Mouse (Mus musculus): Measurements from ENCODE around the gene Ppp4r3a. TPM values are rescaled to one million over a fixed set of nuclear protein-coding genes. Genes with fewer than 3 reads are reported as not detected.
A peak's percentile ranks its signal among the peaks of the same experiment; 100 is the strongest.
"Not testable (repeated sequence)": the region's sequence is repeated elsewhere in the genome, so short reads cannot be mapped to it uniquely, and the experiment has no call there.

The Ppp4r3a gene
- polyA plus RNA-seq, 1 experiment from 2014 or later, result 14.3 TPM

DNA sequence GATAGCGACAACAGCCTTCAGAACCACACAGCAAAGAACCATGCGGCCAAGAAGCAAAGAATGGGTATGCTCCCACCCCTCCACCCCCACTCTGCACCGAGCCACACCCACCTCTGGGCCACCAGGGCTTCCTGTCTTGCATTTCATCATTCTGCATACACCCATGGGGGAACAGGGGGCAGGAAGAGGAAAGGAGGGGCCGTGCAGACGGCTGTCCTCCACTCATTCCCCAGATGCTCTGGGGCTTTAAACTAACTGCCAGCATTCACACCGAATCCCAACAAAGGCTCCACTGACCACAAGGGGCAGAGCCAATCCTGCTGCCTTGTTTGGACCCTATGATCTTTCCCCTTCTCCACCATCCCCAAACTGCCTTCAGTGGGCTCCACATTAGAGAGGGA is 65.5 kb downstream of the Ppp4r3a start:
- no peaks in the 10 kb centered on the region for H3K36me3 ChIP-seq (ENCODE audit: control insufficient read depth, insufficient read depth, low read length)
- H3K9ac ChIP-seq (ENCODE audit: low read length), result peak overlapping the region; percentile 18; the same call in 1 of the 2 replicates
- no peak overlapping the region for H3K27ac ChIP-seq (replicated peaks)
- no peaks in the 10 kb centered on the region for H3K27me3 ChIP-seq (ENCODE audit: control insufficient read depth, insufficient read depth, low read length)
- no peak for DNase-seq (ENCODE audit: low spot score)
- H3K4me2 ChIP-seq (replicated peaks; ENCODE audit: low read depth), result peak overlapping the region; percentile 20; the same call in 1 of the 2 replicates
- no peak for TF ChIP-seq EP300 (optimal IDR thresholded peaks at IDR 0.05)
- TF ChIP-seq CTCF (IDR thresholded peaks at IDR 0.05; ENCODE audit: low read depth), result peak; percentile 33; the same call in 1 of the 2 replicates
- ATAC-seq (ENCODE audit: low FRiP score, low TSS enrichment), result peak; percentile 9; the same call in 1 of the 2 replicates
- WGBS, result 15% methylated on average over 6 of the region's 6 CpGs
- H3K9me3 ChIP-seq (ENCODE audit: control insufficient read depth, low read length), result no peaks in the 10 kb centered on the region
- H3K4me3 ChIP-seq (ENCODE audit: low read depth, low read length), result no peak overlapping the region
- peaks cover 8% of the 10 kb centered on the region; the same call in 1 of the 2 replicates for H3K4me1 ChIP-seq (replicated peaks; ENCODE audit: control insufficient read depth, insufficient read depth)

DNA sequence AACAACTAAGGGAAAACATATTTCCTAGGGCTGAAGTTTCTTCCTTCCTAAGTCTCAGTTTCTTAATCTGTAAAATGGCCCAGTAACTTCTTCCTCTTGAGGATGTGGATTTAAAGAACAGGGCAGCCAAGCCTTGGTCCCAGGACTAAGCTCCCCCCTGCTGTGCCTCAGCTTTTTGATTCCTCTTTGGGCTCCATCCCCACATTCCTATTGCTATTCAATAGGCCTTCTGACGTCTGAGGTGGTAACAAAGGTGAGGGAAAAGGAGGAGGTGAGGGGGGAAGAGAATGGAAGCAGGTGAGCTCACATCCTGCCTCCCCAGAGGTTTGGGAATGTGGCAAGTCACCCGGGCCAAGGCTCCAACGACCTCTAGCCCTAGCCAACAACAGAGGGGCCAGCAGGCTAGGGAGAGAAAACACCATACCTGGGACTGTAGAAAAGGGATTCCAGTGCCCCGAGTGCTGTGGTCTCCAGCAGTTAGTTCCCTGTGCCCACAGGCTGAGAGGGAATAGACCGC is 67.0 kb downstream of the Ppp4r3a start:
- ATAC-seq (ENCODE audit: low FRiP score, low TSS enrichment), result no peak
- no peak for DNase-seq (ENCODE audit: low spot score)
- Histone ChIP-seq H3K4me3 (ENCODE audit: low read depth, low read length) (no peak overlapping the region), H3K9ac (ENCODE audit: low read length) (no peak overlapping the region), H3K36me3 (ENCODE audit: control insufficient read depth, insufficient read depth, low read length) (no peaks in the 10 kb centered on the region), H3K4me1 (replicated peaks; ENCODE audit: control insufficient read depth, insufficient read depth) (peaks cover 14% of the 10 kb centered on the region; the same call in 1 of the 2 replicates), H3K27ac (replicated peaks) (peak overlapping the region; percentile 40), H3K4me2 (replicated peaks; ENCODE audit: low read depth) (no peak overlapping the region), H3K27me3 (ENCODE audit: control insufficient read depth, insufficient read depth, low read length) (no peaks in the 10 kb centered on the region), H3K9me3 (ENCODE audit: control insufficient read depth, low read length) (no peaks in the 10 kb centered on the region)
- TF ChIP-seq CTCF (IDR thresholded peaks at IDR 0.05; ENCODE audit: low read depth) (no peak), EP300 (optimal IDR thresholded peaks at IDR 0.05) (no peak)
- WGBS, result 44% methylated on average over 5 of the region's 5 CpGs

- no peaks in the 10 kb centered on the region for H3K27me3 ChIP-seq (ENCODE audit: control insufficient read depth, insufficient read depth, low read length)
- ATAC-seq (ENCODE audit: low FRiP score, low TSS enrichment) (peak; percentile 36; the same call in 1 of the 2 replicates), DNase-seq (ENCODE audit: low spot score) (peak; percentile 49)
- H3K9ac ChIP-seq (ENCODE audit: low read length), result no peak overlapping the region
- no peaks in the 10 kb centered on the region for H3K9me3 ChIP-seq (ENCODE audit: control insufficient read depth, low read length)
- H3K4me2 ChIP-seq (replicated peaks; ENCODE audit: low read depth), result no peak overlapping the region
- H3K27ac ChIP-seq (replicated peaks), result peak overlapping the region; percentile 49
- H3K4me1 ChIP-seq (replicated peaks; ENCODE audit: control insufficient read depth, insufficient read depth), result peaks cover 14% of the 10 kb centered on the region; the same call in 1 of the 2 replicates
- H3K4me3 ChIP-seq (ENCODE audit: low read depth, low read length), result no peak overlapping the region
- WGBS, result 56% methylated on average over 4 of the region's 4 CpGs
- no peaks in the 10 kb centered on the region for H3K36me3 ChIP-seq (ENCODE audit: control insufficient read depth, insufficient read depth, low read length)
- TF ChIP-seq CTCF (IDR thresholded peaks at IDR 0.05; ENCODE audit: low read depth), result no peak
- no peak for TF ChIP-seq EP300 (optimal IDR thresholded peaks at IDR 0.05)
Measured at GRCm38 (mm10) chr12:101015926-101016325, 67.6 kb downstream of the Ppp4r3a start.

- no peak for TF ChIP-seq EP300 (optimal IDR thresholded peaks at IDR 0.05)
- no peak for TF ChIP-seq CTCF (IDR thresholded peaks at IDR 0.05; ENCODE audit: low read depth)
- H3K27ac ChIP-seq (replicated peaks), result peak overlapping the region; percentile 49; the same call in 1 of the 2 replicates
- no peak overlapping the region for H3K9ac ChIP-seq (ENCODE audit: low read length)
- H3K36me3 ChIP-seq (ENCODE audit: control insufficient read depth, insufficient read depth, low read length), result no peaks in the 10 kb centered on the region
- ATAC-seq (ENCODE audit: low FRiP score, low TSS enrichment), result no peak
- H3K4me3 ChIP-seq (ENCODE audit: low read depth, low read length), result no peak overlapping the region
- peaks cover 14% of the 10 kb centered on the region; the same call in 1 of the 2 replicates for H3K4me1 ChIP-seq (replicated peaks; ENCODE audit: control insufficient read depth, insufficient read depth)
- 77% methylated on average over 11 of the region's 11 CpGs for WGBS
- no peaks in the 10 kb centered on the region for H3K27me3 ChIP-seq (ENCODE audit: control insufficient read depth, insufficient read depth, low read length)
- H3K9me3 ChIP-seq (ENCODE audit: control insufficient read depth, low read length), result no peaks in the 10 kb centered on the region
- no peak for DNase-seq (ENCODE audit: low spot score)
- no peak overlapping the region for H3K4me2 ChIP-seq (replicated peaks; ENCODE audit: low read depth)
Measured at GRCm38 (mm10) chr12:101015165-101015560, 68.3 kb downstream of the Ppp4r3a start.

GRCm38 (mm10) chr12:101014549-101015164 is 68.8 kb downstream of the Ppp4r3a start:
- H3K9ac ChIP-seq (ENCODE audit: low read length), result no peak overlapping the region; the same call in 1 of the 2 replicates
- no peaks in the 10 kb centered on the region for H3K36me3 ChIP-seq (ENCODE audit: control insufficient read depth, insufficient read depth, low read length)
- peaks cover 14% of the 10 kb centered on the region; the same call in 1 of the 2 replicates for H3K4me1 ChIP-seq (replicated peaks; ENCODE audit: control insufficient read depth, insufficient read depth)
- 55% methylated on average over 10 of the region's 10 CpGs for WGBS
- peak overlapping the region; percentile 61 for H3K27ac ChIP-seq (replicated peaks)
- no peak for ATAC-seq (ENCODE audit: low FRiP score, low TSS enrichment)
- no peak for DNase-seq (ENCODE audit: low spot score)
- no peak overlapping the region for H3K4me3 ChIP-seq (ENCODE audit: low read depth, low read length)
- TF ChIP-seq CTCF (IDR thresholded peaks at IDR 0.05; ENCODE audit: low read depth) (no peak), EP300 (optimal IDR thresholded peaks at IDR 0.05) (no peak)
- no peak overlapping the region for H3K4me2 ChIP-seq (replicated peaks; ENCODE audit: low read depth)
- H3K27me3 ChIP-seq (ENCODE audit: control insufficient read depth, insufficient read depth, low read length), result no peaks in the 10 kb centered on the region
- H3K9me3 ChIP-seq (ENCODE audit: control insufficient read depth, low read length), result no peaks in the 10 kb centered on the region

DNA sequence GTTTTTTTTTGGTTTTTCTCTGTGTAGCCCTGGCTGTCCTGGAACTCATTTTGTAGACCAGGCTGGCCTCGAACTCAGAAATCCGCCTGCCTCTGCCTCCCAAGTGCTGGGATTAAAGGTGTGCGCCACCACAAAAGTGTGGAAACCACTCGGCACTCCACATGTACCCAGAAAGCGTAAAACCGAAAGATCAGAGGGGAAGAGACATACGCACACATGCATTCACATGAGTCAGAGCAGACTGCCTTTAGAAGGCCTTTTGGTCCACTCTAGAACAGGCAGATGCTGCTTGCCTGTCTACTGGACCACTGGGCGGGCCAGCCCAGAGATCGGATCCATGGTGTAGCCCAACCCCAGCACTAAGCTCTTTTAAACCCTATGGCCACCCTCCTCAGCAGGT is 69.8 kb downstream of the Ppp4r3a start:
- WGBS, result 86% methylated on average over 9 of the region's 9 CpGs
- H3K36me3 ChIP-seq (ENCODE audit: control insufficient read depth, insufficient read depth, low read length); H3K9ac ChIP-seq (ENCODE audit: low read length); H3K4me3 ChIP-seq (ENCODE audit: low read depth, low read length); ATAC-seq (ENCODE audit: low FRiP score, low TSS enrichment); DNase-seq (ENCODE audit: low spot score); H3K4me2 ChIP-seq (replicated peaks; ENCODE audit: low read depth); H3K27me3 ChIP-seq (ENCODE audit: control insufficient read depth, insufficient read depth, low read length); H3K9me3 ChIP-seq (ENCODE audit: control insufficient read depth, low read length): not testable (repeated sequence)
- peak overlapping the region; percentile 61; the same call in 1 of the 2 replicates for H3K27ac ChIP-seq (replicated peaks)
- H3K4me1 ChIP-seq (replicated peaks; ENCODE audit: control insufficient read depth, insufficient read depth), result peaks cover 14% of the 10 kb centered on the region; the same call in 1 of the 2 replicates
